Comparison of ENCODE assay signal across 19 mouse cellular contexts in the genomic region with DNA sequence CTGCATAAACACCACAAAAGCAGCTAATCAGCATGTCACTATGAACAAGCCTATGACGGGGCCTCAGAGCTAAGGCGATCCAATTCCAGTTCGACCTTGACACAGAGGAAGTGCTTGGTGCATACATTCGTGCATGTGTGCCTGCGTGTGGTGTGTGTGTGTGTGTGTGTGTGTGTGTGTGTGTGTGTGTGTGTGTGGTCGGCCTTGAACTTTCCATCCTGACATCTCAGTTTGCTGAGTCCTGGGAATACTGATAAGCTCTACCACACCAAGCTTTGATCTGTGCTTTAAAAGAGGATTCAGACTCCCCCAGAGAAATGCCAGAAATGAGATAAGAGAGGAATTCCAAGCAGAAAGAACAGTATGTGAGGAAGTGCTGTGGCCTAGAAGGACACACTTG.
DNase-seq lines count a peak whose midpoint lies in the region; ATAC-seq lines count a peak whose summit lies in the region.
"Had no signal": no experiment of that assay in that cellular context is flagged by ENCODE, and none has a peak within 500 bp of the region (broad histone marks: within the 10 kb centered on the region; RNA-seq: fewer than 3 reads in every experiment).

No protein-coding gene starts in this region.

- H3K9me3 ChIP-seq in heart, embryonic 13.5 days: no peaks in the 10 kb centered on the region
- no peaks in the 10 kb centered on the region for H3K9me3 ChIP-seq in megakaryocyte, embryonic 14.5 days
- no peaks in the 10 kb centered on the region for H3K9me3 ChIP-seq in intestine, embryonic 15.5 days
- H3K9me3 ChIP-seq: embryonic facial prominence, embryonic 13.5 days; kidney, embryonic 15.5 days; limb, embryonic 12.5 days; lung, embryonic 15.5 days had no signal

- ATAC-seq in heart, embryonic 13.5 days (ENCODE audit: extremely low read depth, insufficient number of reproducible peaks, low FRiP score, low TSS enrichment): no peak
- no peak for ATAC-seq in megakaryocyte, adult 5-6 weeks (ENCODE audit: poor library complexity, severe bottlenecking)
- peak; percentile 39; the same call in 1 of the 2 replicates for ATAC-seq in intestine, embryonic 15.5 days
- no peak for ATAC-seq in granulocyte monocyte progenitor cell, adult 5-6 weeks (replicated peaks; ENCODE audit: poor library complexity, severe bottlenecking)
- ATAC-seq: hindbrain, postnatal 0 days had no signal

- H3K9ac ChIP-seq in heart, embryonic 13.5 days: peak overlapping the region; percentile 28; the same call in 1 of the 2 replicates
- H3K9ac ChIP-seq in intestine, embryonic 15.5 days: no peak overlapping the region
- H3K9ac ChIP-seq: embryonic facial prominence, embryonic 13.5 days; kidney, embryonic 15.5 days; limb, embryonic 12.5 days; lung, embryonic 15.5 days had no signal

- WGBS in heart, embryonic 13.5 days: 4% methylated on average over 6 of the region's 6 CpGs
- WGBS in intestine, embryonic 15.5 days: 55% methylated on average over 6 of the region's 6 CpGs

- H3K4me1 ChIP-seq in heart, embryonic 13.5 days: peaks cover 25% of the 10 kb centered on the region
- H3K4me1 ChIP-seq in megakaryocyte, embryonic 14.5 days: peaks cover 37% of the 10 kb centered on the region
- peaks cover 4% of the 10 kb centered on the region; the same call in 1 of the 2 replicates for H3K4me1 ChIP-seq in intestine, embryonic 15.5 days (replicated peaks)
- H3K4me1 ChIP-seq: embryonic facial prominence, embryonic 13.5 days; kidney, embryonic 15.5 days; limb, embryonic 12.5 days; lung, embryonic 15.5 days had no signal

- no peak for DNase-seq in heart, adult 8-10 months (ENCODE audit: low spot score)
- peak; percentile 59 for DNase-seq in testis, postnatal 10 days (ENCODE audit: low spot score)
- DNase-seq in Muller cell, postnatal 12 days (ENCODE audit: inconsistent ontology term): no peak
- DNase-seq: cerebellum, adult 18-20 months; gastrocnemius, postnatal 14 days; heart, postnatal 4 days; right cerebral cortex, postnatal 14 days had no signal

- H3K27me3 ChIP-seq in heart, embryonic 13.5 days (replicated peaks): no peaks in the 10 kb centered on the region
- H3K27me3 ChIP-seq in megakaryocyte, embryonic 14.5 days (replicated peaks): peaks cover 3% of the 10 kb centered on the region
- no peaks in the 10 kb centered on the region for H3K27me3 ChIP-seq in intestine, embryonic 15.5 days (replicated peaks)
- H3K27me3 ChIP-seq: embryonic facial prominence, embryonic 13.5 days; kidney, embryonic 15.5 days; limb, embryonic 12.5 days; lung, embryonic 15.5 days had no signal

- no peak overlapping the region for H3K4me2 ChIP-seq in heart, embryonic 13.5 days
- H3K4me2 ChIP-seq in intestine, embryonic 15.5 days (replicated peaks): no peak overlapping the region
- H3K4me2 ChIP-seq: embryonic facial prominence, embryonic 13.5 days; kidney, embryonic 15.5 days; limb, embryonic 12.5 days; lung, embryonic 15.5 days; midbrain, embryonic 11.5 days had no signal

- H3K4me3 ChIP-seq in heart, embryonic 13.5 days: no peak overlapping the region
- H3K4me3 ChIP-seq in megakaryocyte, embryonic 14.5 days (replicated peaks): peak overlapping the region; percentile 44
- no peak overlapping the region for H3K4me3 ChIP-seq in intestine, embryonic 15.5 days (replicated peaks)
- H3K4me3 ChIP-seq: embryonic facial prominence, embryonic 13.5 days; kidney, embryonic 15.5 days; limb, embryonic 12.5 days; lung, embryonic 15.5 days; myocyte had no signal

- H3K36me3 ChIP-seq in heart, embryonic 13.5 days: no peaks in the 10 kb centered on the region
- no peaks in the 10 kb centered on the region for H3K36me3 ChIP-seq in megakaryocyte, embryonic 14.5 days (replicated peaks; ENCODE audit: low read length)
- no peaks in the 10 kb centered on the region for H3K36me3 ChIP-seq in intestine, embryonic 15.5 days
- H3K36me3 ChIP-seq: embryonic facial prominence, embryonic 13.5 days; kidney, embryonic 15.5 days; limb, embryonic 12.5 days; lung, embryonic 15.5 days had no signal

- peak overlapping the region; percentile 63 for H3K27ac ChIP-seq in heart, embryonic 13.5 days (replicated peaks)
- no peak overlapping the region for H3K27ac ChIP-seq in intestine, embryonic 15.5 days
- H3K27ac ChIP-seq: embryonic facial prominence, embryonic 13.5 days; hindbrain, postnatal 0 days; kidney, embryonic 15.5 days; limb, embryonic 12.5 days; lung, embryonic 15.5 days had no signal
